Mouse (Mus musculus): ENCODE measurements around the gene Olfr1284.
"Not testable (repeated sequence)": the region's sequence is repeated elsewhere in the genome, so short reads cannot be mapped to it uniquely, and the experiment has no call there.

DNA sequence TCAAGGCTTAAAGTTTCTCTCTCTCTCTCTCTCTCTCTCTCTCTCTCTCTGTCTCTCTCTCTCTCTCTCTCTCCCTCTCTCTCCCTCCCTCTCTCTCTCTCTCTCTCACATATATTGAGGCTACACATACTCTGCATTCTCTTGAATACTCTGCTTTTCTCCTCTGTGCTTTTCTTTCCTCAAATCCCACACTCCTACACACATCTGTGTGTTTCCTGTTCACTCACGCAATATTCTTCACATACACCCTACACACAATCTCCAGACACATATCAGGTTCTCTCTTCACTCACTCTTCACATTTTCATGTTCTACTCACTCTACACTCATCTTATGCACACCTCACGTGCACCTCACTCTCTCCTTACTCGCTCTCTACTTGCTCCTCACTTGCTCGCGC, 41.6 kb upstream of the Olfr1284 start:
- not testable (repeated sequence) for TF ChIP-seq POLR2A, CTCF (IDR thresholded peaks at IDR 0.05; ENCODE audit: insufficient read depth, low read depth, low read length)

Measured in olfactory bulb, adult 2 months (tissue).